Comparison of ENCODE assay signal across 8 mouse cellular contexts in genomic region chr16:78236746-78237640, GRCm38 (mm10).
DNase-seq lines count a peak whose midpoint lies in the region; ATAC-seq and TF ChIP-seq lines count a peak whose summit lies in the region.
"Had no signal": no experiment of that assay in that cellular context is flagged by ENCODE, and none has a peak within 500 bp of the region (broad histone marks: within the 10 kb centered on the region; RNA-seq: fewer than 3 reads in every experiment).

No protein-coding gene starts in this region.

- WGBS in embryonic facial prominence, embryonic 13.5 days: 3% methylated on average over 25 of the region's 25 CpGs
- WGBS in liver, embryonic 16.5 days (ENCODE audit: insufficient replicate concordance): 4% methylated on average over 25 of the region's 25 CpGs
- 2% methylated on average over 25 of the region's 25 CpGs for WGBS in olfactory bulb, adult 2 months

- peaks cover 14% of the 10 kb centered on the region for H3K4me1 ChIP-seq in embryonic facial prominence, embryonic 13.5 days
- H3K4me1 ChIP-seq in liver, embryonic 16.5 days (ENCODE audit: control insufficient read depth, low read depth, low read length): no peaks in the 10 kb centered on the region
- H3K4me1 ChIP-seq in olfactory bulb, adult 2 months (ENCODE audit: control insufficient read depth, insufficient read depth, low read length): peaks cover 12% of the 10 kb centered on the region

- no peaks in the 10 kb centered on the region for H3K36me3 ChIP-seq in embryonic facial prominence, embryonic 13.5 days
- no peaks in the 10 kb centered on the region for H3K36me3 ChIP-seq in liver, embryonic 16.5 days (ENCODE audit: control insufficient read depth, insufficient read depth)

- no peak for TF ChIP-seq POLR2A in olfactory bulb, adult 2 months (IDR thresholded peaks at IDR 0.05; ENCODE audit: insufficient read depth, low read depth, low read length)

- ATAC-seq in embryonic facial prominence, embryonic 13.5 days (ENCODE audit: insufficient number of reproducible peaks, insufficient read depth, low FRiP score, low TSS enrichment, low read depth): no peak
- ATAC-seq in liver, embryonic 16.5 days (ENCODE audit: low read depth): no peak; the same call in 1 of the 2 replicates

- no peaks in the 10 kb centered on the region for H3K9me3 ChIP-seq in embryonic facial prominence, embryonic 13.5 days
- no peaks in the 10 kb centered on the region for H3K9me3 ChIP-seq in liver, embryonic 16.5 days (replicated peaks; ENCODE audit: control insufficient read depth, low read length)

- no peak for TF ChIP-seq CTCF in olfactory bulb, adult 2 months (IDR thresholded peaks at IDR 0.05; ENCODE audit: insufficient read depth, low read depth, low read length)

- peak; percentile 14 to 20 for DNase-seq in right cerebral cortex, adult 2 months (ENCODE audit: low spot score in 2 of 2)
- DNase-seq in right cerebral cortex, postnatal 25 days: no peak
- peak; percentile 58 for DNase-seq in induced T-regulatory cell, adult 2 months (ENCODE audit: low read depth)
- DNase-seq in thymus, postnatal 36 days: no peak

- peak overlapping the region; percentile 65 for H3K9ac ChIP-seq in embryonic facial prominence, embryonic 13.5 days
- no peak overlapping the region for H3K9ac ChIP-seq in liver, embryonic 16.5 days (ENCODE audit: low read depth, low read length)

- peak overlapping the region; percentile 73 for H3K4me2 ChIP-seq in embryonic facial prominence, embryonic 13.5 days
- H3K4me2 ChIP-seq in liver, embryonic 16.5 days (ENCODE audit: low read depth, low read length): peak overlapping the region; percentile 60

- H3K4me3 ChIP-seq in embryonic facial prominence, embryonic 13.5 days: peak overlapping the region; percentile 46
- H3K4me3 ChIP-seq in liver, embryonic 16.5 days (ENCODE audit: low read depth, low read length): peak overlapping the region; percentile 43
- H3K4me3 ChIP-seq in olfactory bulb, adult 2 months (ENCODE audit: insufficient read depth, low read depth, low read length): peak overlapping the region; percentile 38
- H3K4me3 ChIP-seq: erythroblast, embryonic 14.5 days had no signal

- no peak overlapping the region for H3K27ac ChIP-seq in embryonic facial prominence, embryonic 13.5 days
- no peak overlapping the region for H3K27ac ChIP-seq in liver, embryonic 16.5 days (ENCODE audit: low read length)
- H3K27ac ChIP-seq in olfactory bulb, adult 2 months (ENCODE audit: insufficient read depth, low read depth, low read length): no peak overlapping the region

- H3K27me3 ChIP-seq in embryonic facial prominence, embryonic 13.5 days: peaks cover 4% of the 10 kb centered on the region; the same call in 1 of the 2 replicates
- no peaks in the 10 kb centered on the region for H3K27me3 ChIP-seq in liver, embryonic 16.5 days (ENCODE audit: control insufficient read depth, insufficient read depth, low read depth, low read length)

Comparison
In these comparisons a context has a peak if more than half of its experiments do, and no peak if none do; other contexts are left out.
1. DNase-seq: peak in right cerebral cortex, adult 2 months (2 of 2) and induced T-regulatory cell, adult 2 months (single experiment); none in right cerebral cortex, postnatal 25 days (single experiment) and thymus, postnatal 36 days (0 of 2).
2. Peak in every context shown above with its lines, with median percentiles within 50 percentile points of each other: H3K4me3 ChIP-seq.